Mouse (Mus musculus): ENCODE measurements at regions not wholly inside any gene's neighbourhood (a gene's known extent, or its start where the extent isn't known, plus 50 kb on each side); places are given as distances from the start of the nearest gene placed in this dataset.

DNA sequence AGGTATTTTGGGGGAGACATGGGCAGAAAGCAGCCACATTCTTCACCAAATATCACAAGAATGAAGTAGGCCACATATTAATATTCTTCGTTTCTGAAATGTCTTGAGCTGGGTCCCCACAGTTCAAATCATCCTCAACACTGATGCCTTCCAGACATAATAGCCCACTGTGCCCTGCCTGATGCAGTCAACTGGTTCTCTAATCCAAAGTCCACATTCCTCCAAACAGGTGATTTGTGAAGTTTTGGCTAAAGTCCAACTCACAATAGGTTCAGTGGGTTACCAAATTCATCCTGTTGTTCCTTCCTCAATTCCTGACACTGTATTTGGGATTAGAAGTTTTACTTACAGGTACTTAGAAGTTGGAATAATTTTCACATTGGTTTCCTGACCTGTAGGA is 485.3 kb downstream of the Kctd12 start:
- no peak for TF ChIP-seq CTCF (IDR thresholded peaks at IDR 0.05; ENCODE audit: low read depth)
- TF ChIP-seq EP300 (IDR thresholded peaks at IDR 0.05; ENCODE audit: low read depth) = no peak
- no peak for DNase-seq (ENCODE audit: low read depth in 3 of 3, low spot score in 3 of 3)
- Histone ChIP-seq H3K9me3 (ENCODE audit: control insufficient read depth, low read length) (no peaks in the 10 kb centered on the region), H3K4me2 (ENCODE audit: low read depth) (no peak overlapping the region), H3K36me3 (replicated peaks; ENCODE audit: control insufficient read depth, insufficient read depth, low read depth) (no peaks in the 10 kb centered on the region), H3K27ac (no peak overlapping the region), H3K4me1 (replicated peaks; ENCODE audit: control insufficient read depth in 2 of 2, insufficient read depth in 2 of 2, low read length in 1 of 2) (no peaks in the 10 kb centered on the region), H3K9ac (replicated peaks) (no peak overlapping the region), H3K4me3 (ENCODE audit: insufficient read depth in 1 of 2, low read depth in 2 of 2, low read length in 2 of 2) (no peak overlapping the region), H3K27me3 (ENCODE audit: control insufficient read depth, insufficient read depth, low read length) (no peaks in the 10 kb centered on the region)
- 60% methylated on average over 1 of the region's 1 CpGs for WGBS (ENCODE audit: insufficient replicate concordance)
- ATAC-seq (ENCODE audit: insufficient read depth) = no peak

DNA sequence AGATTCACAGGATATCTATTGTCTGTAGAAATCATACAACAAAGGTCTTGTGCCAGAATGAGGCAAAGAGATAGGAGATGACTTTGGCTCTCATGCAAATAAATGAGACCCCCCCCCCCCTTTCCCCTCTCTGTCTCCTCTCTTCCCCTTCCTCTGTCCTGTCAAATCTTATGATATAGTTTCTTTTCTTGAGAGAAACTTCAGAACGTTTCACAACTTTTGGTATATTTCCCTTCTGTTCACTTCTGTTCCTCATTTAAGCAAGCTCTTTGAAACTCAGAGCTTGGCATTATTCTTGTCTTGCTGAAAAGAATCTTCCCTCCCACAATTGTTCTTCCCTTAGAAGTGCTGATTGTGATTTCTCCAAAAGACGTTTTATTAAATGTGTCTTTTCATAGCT is 490.1 kb downstream of the Kctd12 start:
- H3K27ac ChIP-seq = no peak overlapping the region
- H3K36me3 ChIP-seq (replicated peaks; ENCODE audit: control insufficient read depth, insufficient read depth, low read depth) = no peaks in the 10 kb centered on the region
- no peak overlapping the region for H3K4me2 ChIP-seq (ENCODE audit: low read depth)
- no peak overlapping the region for H3K9ac ChIP-seq (replicated peaks)
- DNase-seq (ENCODE audit: low read depth in 3 of 3, low spot score in 3 of 3) (no peak), ATAC-seq (ENCODE audit: insufficient read depth) (no peak)
- TF ChIP-seq EP300 (IDR thresholded peaks at IDR 0.05; ENCODE audit: low read depth) (no peak), CTCF (IDR thresholded peaks at IDR 0.05; ENCODE audit: low read depth) (no peak)
- H3K9me3 ChIP-seq (ENCODE audit: control insufficient read depth, low read length) = no peaks in the 10 kb centered on the region
- no peaks in the 10 kb centered on the region for H3K27me3 ChIP-seq (ENCODE audit: control insufficient read depth, insufficient read depth, low read length)
- 22% methylated on average over 2 of the region's 2 CpGs for WGBS (ENCODE audit: insufficient replicate concordance)
- no peaks in the 10 kb centered on the region for H3K4me1 ChIP-seq (replicated peaks; ENCODE audit: control insufficient read depth in 2 of 2, insufficient read depth in 2 of 2, low read length in 1 of 2)
- H3K4me3 ChIP-seq (ENCODE audit: insufficient read depth in 1 of 2, low read depth in 2 of 2, low read length in 2 of 2) = no peak overlapping the region

GRCm38 (mm10) chr14:102491205-102491604 is 491.2 kb downstream of the Kctd12 start:
- DNase-seq (ENCODE audit: low read depth in 3 of 3, low spot score in 3 of 3) = no peak
- H3K4me1 ChIP-seq (replicated peaks; ENCODE audit: control insufficient read depth in 2 of 2, insufficient read depth in 2 of 2, low read length in 1 of 2) = no peaks in the 10 kb centered on the region
- no peak overlapping the region for H3K27ac ChIP-seq
- no peaks in the 10 kb centered on the region for H3K36me3 ChIP-seq (replicated peaks; ENCODE audit: control insufficient read depth, insufficient read depth, low read depth)
- ATAC-seq (ENCODE audit: insufficient read depth) = no peak
- WGBS (ENCODE audit: insufficient replicate concordance) = 72% methylated on average over 1 of the region's 1 CpGs
- H3K27me3 ChIP-seq (ENCODE audit: control insufficient read depth, insufficient read depth, low read length) = no peaks in the 10 kb centered on the region
- no peak overlapping the region for H3K9ac ChIP-seq (replicated peaks)
- no peak overlapping the region for H3K4me3 ChIP-seq (ENCODE audit: insufficient read depth in 1 of 2, low read depth in 2 of 2, low read length in 2 of 2)
- no peak overlapping the region for H3K4me2 ChIP-seq (ENCODE audit: low read depth)
- TF ChIP-seq EP300 (IDR thresholded peaks at IDR 0.05; ENCODE audit: low read depth) (no peak), CTCF (IDR thresholded peaks at IDR 0.05; ENCODE audit: low read depth) (no peak)
- H3K9me3 ChIP-seq (ENCODE audit: control insufficient read depth, low read length) = no peaks in the 10 kb centered on the region

GRCm38 (mm10) chr14:102477162-102477561 is 505.3 kb downstream of the Kctd12 start:
- no peaks in the 10 kb centered on the region for H3K4me1 ChIP-seq (replicated peaks; ENCODE audit: control insufficient read depth in 2 of 2, insufficient read depth in 2 of 2, low read length in 1 of 2)
- no peaks in the 10 kb centered on the region for H3K36me3 ChIP-seq (replicated peaks; ENCODE audit: control insufficient read depth, insufficient read depth, low read depth)

GRCm38 (mm10) chr14:102469326-102469725 is 513.1 kb downstream of the Kctd12 start:
- Histone ChIP-seq H3K4me3 (ENCODE audit: insufficient read depth in 1 of 2, low read depth in 2 of 2, low read length in 2 of 2) (no peak overlapping the region), H3K27me3 (ENCODE audit: control insufficient read depth, insufficient read depth, low read length) (no peaks in the 10 kb centered on the region), H3K4me1 (replicated peaks; ENCODE audit: control insufficient read depth in 2 of 2, insufficient read depth in 2 of 2, low read length in 1 of 2) (no peaks in the 10 kb centered on the region), H3K27ac (no peak overlapping the region), H3K36me3 (replicated peaks; ENCODE audit: control insufficient read depth, insufficient read depth, low read depth) (no peaks in the 10 kb centered on the region), H3K9me3 (ENCODE audit: control insufficient read depth, low read length) (no peaks in the 10 kb centered on the region), H3K4me2 (ENCODE audit: low read depth) (no peak overlapping the region), H3K9ac (replicated peaks) (no peak overlapping the region)
- DNase-seq (ENCODE audit: low read depth in 3 of 3, low spot score in 3 of 3) (no peak), ATAC-seq (ENCODE audit: insufficient read depth) (no peak)
- TF ChIP-seq CTCF (IDR thresholded peaks at IDR 0.05; ENCODE audit: low read depth) = no peak
- no peak for TF ChIP-seq EP300 (IDR thresholded peaks at IDR 0.05; ENCODE audit: low read depth)
- WGBS (ENCODE audit: insufficient replicate concordance) = 52% methylated on average over 4 of the region's 4 CpGs

More at GRCm38 (mm10) chr14:102477162-102477561, 505.3 kb downstream of the Kctd12 start:
- H3K4me2 ChIP-seq (ENCODE audit: low read depth) = no peak overlapping the region
- no peak overlapping the region for H3K9ac ChIP-seq (replicated peaks)
- no peak for ATAC-seq (ENCODE audit: insufficient read depth)
- no peaks in the 10 kb centered on the region for H3K9me3 ChIP-seq (ENCODE audit: control insufficient read depth, low read length)
- DNase-seq (ENCODE audit: low read depth in 3 of 3, low spot score in 3 of 3) = no peak
- no peak overlapping the region for H3K27ac ChIP-seq
- no peak overlapping the region for H3K4me3 ChIP-seq (ENCODE audit: insufficient read depth in 1 of 2, low read depth in 2 of 2, low read length in 2 of 2)
- no peaks in the 10 kb centered on the region for H3K27me3 ChIP-seq (ENCODE audit: control insufficient read depth, insufficient read depth, low read length)
- 31% methylated on average over 2 of the region's 2 CpGs for WGBS (ENCODE audit: insufficient replicate concordance)
- no peak for TF ChIP-seq EP300 (IDR thresholded peaks at IDR 0.05; ENCODE audit: low read depth)
- no peak for TF ChIP-seq CTCF (IDR thresholded peaks at IDR 0.05; ENCODE audit: low read depth)
